In the genomic region with DNA sequence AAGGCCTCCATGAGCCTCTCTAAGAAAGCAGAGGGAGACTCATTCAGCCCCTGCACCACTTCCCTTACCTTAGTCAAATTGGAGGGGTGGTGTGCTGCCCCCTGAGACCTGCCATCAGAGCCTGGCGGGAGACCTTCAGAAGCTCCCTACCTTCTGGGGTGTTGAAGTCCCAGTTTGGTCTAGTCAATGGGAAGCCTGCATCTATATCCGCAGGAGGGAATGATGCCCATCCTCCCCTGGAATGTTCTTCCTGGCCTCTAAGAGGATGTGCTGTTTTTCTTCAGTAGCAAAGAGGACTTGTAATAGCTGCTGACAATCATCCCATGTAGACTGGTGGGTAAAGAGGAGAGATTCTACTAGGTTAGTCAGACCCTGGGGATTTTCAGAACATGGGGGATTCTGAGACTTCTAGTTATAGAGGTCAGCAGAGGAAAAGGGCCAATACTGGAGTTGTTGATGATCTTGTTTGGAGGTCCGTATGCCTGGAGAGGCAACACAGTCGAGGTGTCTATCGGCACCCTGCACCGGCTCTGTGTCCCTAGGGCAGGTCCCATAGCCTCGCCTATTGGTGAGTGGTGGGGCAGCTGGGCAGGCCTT, we compare ENCODE assay signal across 17 mouse cellular contexts.
"Had no signal": no experiment of that assay in that cellular context is flagged by ENCODE, and none has a peak within 500 bp of the region (broad histone marks: within the 10 kb centered on the region; RNA-seq: fewer than 3 reads in every experiment).

No protein-coding gene starts in this region.

- H3K9ac ChIP-seq: liver, postnatal 0 days; lung, embryonic 15.5 days; midbrain, embryonic 12.5 days; neural tube, embryonic 12.5 days; stomach, embryonic 15.5 days had no signal

- H3K4me3 ChIP-seq: lung, embryonic 15.5 days; megakaryocyte, embryonic 14.5 days; midbrain, embryonic 12.5 days; neural tube, embryonic 12.5 days; stomach, embryonic 15.5 days had no signal

- H3K4me2 ChIP-seq: lung, embryonic 15.5 days; midbrain, embryonic 12.5 days; neural tube, embryonic 12.5 days; stomach, embryonic 15.5 days had no signal

- H3K9me3 ChIP-seq: lung, embryonic 15.5 days; midbrain, embryonic 12.5 days; neural tube, embryonic 12.5 days; stomach, embryonic 15.5 days had no signal

- ATAC-seq: liver, postnatal 0 days; lung, postnatal 0 days had no signal

- H3K36me3 ChIP-seq: lung, embryonic 15.5 days; midbrain, embryonic 12.5 days; neural tube, embryonic 12.5 days; stomach, embryonic 15.5 days had no signal

- H3K27ac ChIP-seq: lung, embryonic 15.5 days; macrophage; midbrain, embryonic 12.5 days; neural tube, embryonic 12.5 days; stomach, embryonic 15.5 days; stomach, postnatal 0 days had no signal

- H3K27me3 ChIP-seq: lung, embryonic 15.5 days; megakaryocyte, embryonic 14.5 days; midbrain, embryonic 12.5 days; neural tube, embryonic 12.5 days; stomach, embryonic 15.5 days had no signal

- DNase-seq: liver, postnatal 0 days; lung, adult 2 months; lung, postnatal 14 days; lung, postnatal 36 days; midbrain, embryonic 14.5 days; right cerebral cortex, postnatal 14 days; thymus, adult 2 months; thymus, postnatal 25 days; thymus, postnatal 4 days had no signal

- H3K4me1 ChIP-seq: lung, embryonic 15.5 days; megakaryocyte, embryonic 14.5 days; midbrain, embryonic 12.5 days; neural tube, embryonic 12.5 days; stomach, embryonic 15.5 days had no signal
